In genomic region chr13:28544003-28544818, GRCm38 (mm10) we compare ENCODE assay signal across 9 mouse cellular contexts.
DNase-seq lines count a peak whose midpoint lies in the region; TF ChIP-seq lines count a peak whose summit lies in the region.
"Had no signal": no experiment of that assay in that cellular context is flagged by ENCODE, and none has a peak within 500 bp of the region (broad histone marks: within the 10 kb centered on the region; RNA-seq: fewer than 3 reads in every experiment).

No protein-coding gene starts in this region.

- H3K27me3 ChIP-seq in splenic B cell, adult 2 months (ENCODE audit: control insufficient read depth, insufficient read depth, low read length, poor library complexity, severe bottlenecking), result no peaks in the 10 kb centered on the region
- H3K27me3 ChIP-seq: liver, embryonic 15.5 days had no signal

- TF ChIP-seq POLR2A in brain, embryonic 14.5 days (IDR thresholded peaks at IDR 0.05; ENCODE audit: borderline replicate concordance, extremely low read depth, insufficient read depth, insufficient read length, poor library complexity, severe bottlenecking), result no peak

- TF ChIP-seq CTCF in layer of hippocampus, adult 2 months (conservative IDR thresholded peaks at IDR 0.05), result peak; percentile 41
- no peak for TF ChIP-seq CTCF in brain, embryonic 14.5 days (IDR thresholded peaks at IDR 0.05; ENCODE audit: borderline replicate concordance, extremely low read depth, insufficient read depth, insufficient read length)

- no peaks in the 10 kb centered on the region for H3K36me3 ChIP-seq in splenic B cell, adult 2 months (ENCODE audit: control insufficient read depth, insufficient read depth, low read length, poor library complexity, severe bottlenecking)
- H3K36me3 ChIP-seq: liver, embryonic 15.5 days had no signal

- H3K27ac ChIP-seq in layer of hippocampus, adult 2 months, result no peak overlapping the region
- H3K27ac ChIP-seq: liver, embryonic 15.5 days had no signal

- DNase-seq in layer of hippocampus, adult 2 months (ENCODE audit: low spot score in 2 of 2), result no peak
- DNase-seq in layer of hippocampus, postnatal 10 days (ENCODE audit: low spot score in 2 of 2), result no peak
- peak; percentile 92 for DNase-seq in brain, embryonic 14.5 days (ENCODE audit: low read depth)
- DNase-seq in forelimb bud, embryonic 11.5 days (ENCODE audit: low read depth, low spot score), result peak; percentile 95
- peak; percentile 72 to 81 for DNase-seq in kidney, postnatal 4 days
- DNase-seq in splenic B cell, adult 2 months (ENCODE audit: low read depth, low spot score), result peak; percentile 32
- no peak for DNase-seq in testis, postnatal 10 days (ENCODE audit: low spot score)
- no peak for DNase-seq in gastrocnemius, postnatal 4 days (ENCODE audit: low spot score in 2 of 2)

- no peak overlapping the region for H3K4me3 ChIP-seq in layer of hippocampus, adult 2 months
- H3K4me3 ChIP-seq: liver, embryonic 15.5 days had no signal

Comparison
In these comparisons a context has a peak if more than half of its experiments do, and no peak if none do; other contexts are left out.
1. DNase-seq: peak in brain, embryonic 14.5 days (single experiment), forelimb bud, embryonic 11.5 days (single experiment), kidney, postnatal 4 days (2 of 2) and splenic B cell, adult 2 months (single experiment); none in layer of hippocampus, adult 2 months (0 of 2), layer of hippocampus, postnatal 10 days (0 of 2), testis, postnatal 10 days (single experiment) and gastrocnemius, postnatal 4 days (0 of 2).